Mouse (Mus musculus) telencephalon, adult 2 months (tissue): ENCODE measurements at regions not wholly inside any gene's neighbourhood (a gene's known extent, or its start where the extent isn't known, plus 50 kb on each side); places are given as distances from the start of the nearest gene placed in this dataset.
"Not testable (repeated sequence)": the region's sequence is repeated elsewhere in the genome, so short reads cannot be mapped to it uniquely, and the experiment has no call there.

Experiments
- DNase-seq: peaks from one replicate; pipeline ENCODE4 v3.0.0-alpha.2; 2011; ENCODE audit warnings: low read depth, low spot score

DNA sequence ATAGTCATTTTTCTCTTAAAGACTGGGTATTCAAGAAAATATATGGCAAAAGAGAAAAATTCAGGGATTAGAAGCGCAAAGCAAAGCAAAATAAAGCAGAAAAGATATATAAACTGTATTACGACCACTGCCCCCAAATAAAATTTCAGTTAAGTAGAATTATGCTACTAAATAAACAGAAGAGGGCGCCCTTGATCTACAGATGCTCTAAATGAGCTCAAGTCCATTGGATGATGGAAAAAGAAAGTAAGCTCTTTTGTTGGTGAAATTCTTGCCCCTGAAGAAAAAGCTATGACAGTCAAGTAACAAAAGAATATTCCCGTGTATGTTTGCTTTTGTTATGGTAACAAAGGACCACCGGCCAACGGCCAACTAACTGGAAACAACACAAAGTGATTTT, 165.5 kb upstream of the Stk26 start:
- peak; percentile 23 for DNase-seq

DNA sequence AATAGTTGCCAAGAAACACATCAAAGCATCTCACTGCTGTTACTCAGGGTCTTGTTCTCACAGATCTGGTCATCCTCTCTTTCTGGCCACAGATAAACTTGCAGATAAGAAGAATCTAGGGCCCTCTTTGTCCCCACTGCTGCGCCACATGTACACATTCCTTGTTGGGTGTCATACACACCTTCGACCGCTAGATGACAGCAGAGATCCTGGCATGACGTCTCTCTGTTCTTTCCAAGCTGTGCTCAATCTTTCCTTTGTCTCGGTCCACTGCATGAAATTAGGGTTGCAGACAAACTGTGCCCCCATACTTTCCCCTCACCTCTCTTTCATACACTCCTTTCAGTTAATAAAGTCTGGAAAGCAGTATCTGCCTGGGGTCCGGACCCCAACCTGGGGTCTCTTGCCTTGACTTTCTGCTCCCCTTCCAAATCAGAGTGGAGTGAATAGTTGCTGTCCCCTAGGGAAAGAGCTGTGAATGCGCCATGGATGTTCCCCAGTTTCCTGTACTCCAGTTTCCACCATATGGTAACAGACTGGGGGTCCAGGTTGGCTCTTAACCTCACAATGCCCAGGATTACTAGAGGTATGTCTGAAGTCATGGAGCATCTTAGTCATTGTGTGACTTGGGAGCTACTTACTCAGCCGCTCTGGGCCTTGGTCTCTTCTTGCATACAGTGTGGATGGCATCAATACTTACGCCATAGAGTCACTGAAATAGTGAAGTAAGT, 182.8 kb upstream of the Stk26 start:
- no peak for DNase-seq

- no peak for DNase-seq
Measured at GRCm38 (mm10) chrX:50657180-50657834, 183.5 kb upstream of the Stk26 start.

DNA sequence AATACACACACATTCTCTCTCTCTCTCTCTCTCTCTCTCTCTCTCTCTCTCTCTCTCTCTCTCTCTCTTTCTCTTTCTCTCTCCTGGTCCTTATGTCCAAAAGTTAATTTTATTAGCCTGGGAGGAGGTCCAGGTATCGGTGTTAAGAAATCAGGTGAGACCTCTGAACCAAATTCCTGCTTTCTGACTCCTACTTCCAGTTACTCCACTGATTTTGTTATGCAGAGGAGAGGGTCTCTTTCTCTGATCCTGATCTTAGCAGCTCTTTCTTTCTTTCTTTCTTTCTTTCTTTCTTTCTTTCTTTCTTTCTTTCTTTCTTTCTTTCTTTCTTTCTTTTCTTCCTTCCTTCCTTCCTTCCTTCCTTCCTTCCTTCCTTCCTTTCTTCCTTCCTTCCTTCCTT, 185.5 kb upstream of the Stk26 start:
- DNase-seq: not testable (repeated sequence)

DNA sequence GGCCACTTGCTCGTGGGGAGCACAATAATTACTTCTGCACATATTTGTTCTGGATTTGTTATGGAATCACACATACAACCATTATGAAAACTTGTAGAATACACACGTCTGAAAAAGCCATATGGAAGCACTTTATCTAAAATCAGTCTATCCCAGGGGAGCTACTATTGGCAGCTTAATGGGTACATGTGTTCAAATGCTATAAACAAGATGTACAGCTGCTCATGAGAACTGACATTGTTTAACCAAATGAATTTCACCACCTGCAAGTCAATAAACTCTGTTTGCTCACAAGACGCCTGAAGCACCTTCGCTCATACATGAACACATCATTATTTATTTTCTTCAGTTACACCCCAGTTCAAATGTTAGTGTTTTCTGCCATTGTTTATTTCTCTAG, 199.5 kb upstream of the Stk26 start:
- DNase-seq: no peak

DNA sequence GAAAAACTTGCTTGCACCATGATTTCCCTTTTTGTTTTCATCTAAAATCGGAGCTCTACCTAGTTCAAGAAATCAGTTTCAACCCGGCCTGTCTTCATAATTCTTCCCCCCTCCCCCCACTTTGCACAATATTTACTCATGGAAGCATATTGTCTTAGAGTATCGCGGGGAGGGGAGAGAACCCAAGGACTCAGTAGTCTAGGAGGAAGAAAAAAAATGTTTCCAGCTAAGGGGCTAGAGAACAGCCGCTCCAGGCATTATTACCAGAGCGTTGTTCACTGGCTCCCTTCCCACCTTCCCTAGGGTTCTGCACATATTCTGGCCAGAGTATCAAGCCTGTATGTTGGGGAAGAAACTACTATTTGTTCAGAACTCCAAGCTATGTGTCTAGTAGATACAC, 205.2 kb upstream of the Stk26 start:
- DNase-seq: no peak

DNA sequence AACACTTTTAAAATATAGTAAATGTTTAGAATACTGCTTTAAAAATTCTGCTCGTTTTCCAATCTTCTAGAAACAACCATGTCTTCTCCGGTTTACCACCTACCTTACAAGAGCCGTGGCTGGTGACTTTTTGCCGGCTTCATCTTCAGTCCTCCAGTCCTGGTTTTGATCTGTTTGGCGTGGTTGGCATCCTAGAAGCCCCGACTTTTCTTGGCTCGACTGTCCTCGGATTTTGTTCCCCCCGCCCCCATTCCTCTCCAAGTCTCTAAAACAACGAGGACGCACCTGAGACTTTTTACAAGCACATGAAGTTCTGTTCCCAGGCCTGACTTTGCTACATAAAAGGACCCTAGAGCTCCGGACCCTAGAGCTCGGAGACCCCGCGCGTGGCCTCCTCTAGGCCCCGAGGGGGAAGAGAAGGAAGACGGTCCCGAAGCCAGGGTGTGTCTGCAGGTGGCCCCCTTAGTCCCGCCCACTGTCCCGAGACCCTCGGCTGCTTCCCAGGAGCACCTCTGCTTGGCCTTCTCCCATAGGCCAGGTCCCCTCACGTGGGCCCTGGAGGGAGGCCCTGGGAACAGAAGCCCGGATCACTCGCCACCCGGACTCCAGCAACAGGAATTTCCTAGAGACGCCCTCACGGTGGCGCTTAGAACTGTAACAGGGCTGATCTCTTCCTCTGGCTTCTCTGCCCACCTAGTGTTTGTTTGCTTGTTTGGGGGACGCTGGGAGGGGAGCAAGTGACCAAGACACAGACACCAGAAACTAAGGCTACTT, 205.8 kb upstream of the Stk26 start:
- DNase-seq: peak; percentile 79

GRCm38 (mm10) chrX:50632536-50632935, 204.2 kb upstream of the Olfr1324 start:
- DNase-seq: no peak

DNA sequence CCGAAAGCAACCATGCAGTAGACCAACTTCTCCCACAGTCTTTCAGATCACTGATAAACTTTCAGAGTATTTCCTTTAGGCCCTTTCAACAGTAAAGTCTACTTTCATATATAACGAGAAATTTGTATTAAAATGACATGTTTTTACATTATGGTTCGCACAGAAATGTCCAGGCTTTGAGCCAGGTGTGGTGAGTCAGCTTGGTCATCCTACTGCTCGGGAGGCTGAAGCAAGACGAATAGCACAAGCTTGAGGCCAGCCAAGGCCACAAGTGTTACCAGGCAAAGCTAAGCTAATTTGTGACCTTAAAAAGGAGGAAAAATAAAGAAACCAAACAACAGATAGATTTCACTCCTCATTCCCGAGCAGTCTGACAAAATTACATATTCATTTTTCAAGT, 197.0 kb upstream of the Olfr1324 start:
- no peak for DNase-seq

- no peak for DNase-seq
Measured at GRCm38 (mm10) chrX:50622984-50623455, 194.7 kb upstream of the Olfr1324 start.

GRCm38 (mm10) chrX:50620909-50621308, 192.6 kb upstream of the Olfr1324 start:
- no peak for DNase-seq

DNA sequence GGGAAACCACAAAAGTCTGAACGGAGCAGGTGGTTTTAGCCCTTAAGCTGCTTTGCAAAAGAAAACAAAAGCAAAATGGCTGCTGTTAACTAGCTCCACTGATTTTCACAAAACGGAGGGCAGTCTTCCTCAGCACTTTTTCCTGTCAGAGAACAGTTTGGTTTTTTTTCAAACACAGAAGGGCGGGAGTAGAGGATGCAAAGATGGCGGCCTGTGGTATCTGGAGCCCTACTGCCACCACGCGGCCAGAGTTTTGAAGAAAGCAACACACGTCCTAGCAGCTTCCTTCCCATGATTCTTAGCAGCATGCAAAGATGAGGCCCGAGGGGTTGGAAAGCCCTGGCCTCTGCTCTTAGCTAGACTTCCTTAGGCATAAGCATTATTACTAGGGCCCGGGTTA, 191.6 kb upstream of the Olfr1324 start:
- no peak for DNase-seq

DNA sequence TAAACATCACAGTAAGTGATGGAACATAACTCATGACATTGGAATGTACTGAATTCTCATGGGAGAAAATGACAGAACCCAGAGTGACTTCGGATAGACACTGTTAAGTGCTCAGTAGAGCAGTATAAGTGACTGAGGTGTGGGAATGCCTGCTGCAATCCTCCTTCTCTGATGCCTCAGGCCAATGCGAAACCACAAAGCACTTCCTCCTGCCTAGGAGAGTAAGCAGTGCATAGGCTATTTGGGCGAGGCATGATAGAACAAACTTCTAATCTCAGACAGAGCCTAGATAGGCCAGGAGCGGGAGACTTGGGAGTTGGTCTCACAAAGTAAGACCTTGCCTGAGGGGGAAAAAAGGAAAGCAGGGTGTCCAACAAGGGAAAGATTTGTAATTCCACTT, 190.6 kb upstream of the Olfr1324 start:
- no peak for DNase-seq

- DNase-seq: not testable (repeated sequence)
Measured at GRCm38 (mm10) chrX:50616920-50617319, 188.6 kb upstream of the Olfr1324 start.

DNA sequence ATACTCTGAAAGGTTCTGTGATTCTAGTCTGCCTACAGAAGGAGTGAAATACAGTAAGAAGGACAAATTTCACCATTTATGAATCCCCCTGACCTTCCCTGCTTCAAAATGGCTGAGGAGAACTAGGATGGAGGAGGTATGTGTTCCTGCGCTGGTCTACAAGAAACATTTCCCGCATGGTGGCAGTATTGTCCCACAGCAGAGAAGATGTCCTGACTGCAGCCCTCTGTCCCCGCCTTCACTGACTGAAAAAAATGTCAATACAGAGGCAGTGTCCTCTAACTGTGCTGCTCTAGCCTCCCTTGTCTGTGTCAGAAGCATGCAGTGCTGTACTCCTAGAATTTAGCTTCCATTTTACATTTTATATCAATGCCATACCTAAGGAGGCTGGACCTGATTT, 186.6 kb upstream of the Olfr1324 start:
- not testable (repeated sequence) for DNase-seq

- not testable (repeated sequence) for DNase-seq
Measured at GRCm38 (mm10) chrX:50614367-50614766, 186.1 kb upstream of the Olfr1324 start.

DNA sequence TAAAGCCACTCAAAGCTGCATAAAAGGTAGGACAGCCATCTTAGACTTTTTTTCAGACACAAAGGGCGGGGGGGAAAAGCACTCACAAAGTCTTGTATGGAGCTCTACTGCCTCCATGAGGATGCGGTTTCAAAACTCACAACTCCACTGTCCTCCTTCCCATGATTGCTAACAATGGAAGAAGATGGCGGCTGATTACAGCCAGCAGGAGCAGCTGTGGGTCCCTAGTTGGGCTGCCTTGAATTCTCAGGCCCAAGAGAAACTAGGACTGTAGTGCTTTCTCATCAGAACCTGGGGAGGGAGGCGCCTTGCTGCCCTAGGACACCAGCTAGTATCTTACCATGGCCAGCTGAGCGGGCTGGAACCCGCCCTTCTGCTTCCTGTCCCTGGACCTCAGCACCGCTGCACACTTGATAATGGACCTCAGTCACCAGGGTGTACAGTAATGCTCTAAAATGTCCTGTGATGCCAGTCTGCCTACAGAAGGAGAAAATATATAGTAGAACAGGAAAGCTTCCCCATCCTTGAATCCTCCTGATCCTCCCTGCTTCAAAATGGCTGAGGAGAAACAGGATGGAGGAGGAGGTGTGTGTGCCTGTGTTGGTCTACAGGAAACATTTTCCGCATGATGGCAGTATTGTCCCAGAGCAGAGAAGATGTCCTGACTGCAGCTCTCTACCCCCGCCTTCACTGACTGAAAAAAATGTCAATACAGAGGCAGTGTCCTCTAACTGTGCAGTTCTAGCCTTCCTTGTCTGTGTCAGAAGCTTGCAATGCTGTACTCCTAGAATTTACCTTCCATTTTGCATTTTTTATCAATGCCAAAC, 183.7 kb upstream of the Olfr1324 start:
- no peak for DNase-seq

GRCm38 (mm10) chrX:50608141-50608540, 179.8 kb upstream of the Olfr1324 start:
- DNase-seq: not testable (repeated sequence)

GRCm38 (mm10) chrX:50607636-50608035, 179.3 kb upstream of the Olfr1324 start:
- DNase-seq: no peak

DNA sequence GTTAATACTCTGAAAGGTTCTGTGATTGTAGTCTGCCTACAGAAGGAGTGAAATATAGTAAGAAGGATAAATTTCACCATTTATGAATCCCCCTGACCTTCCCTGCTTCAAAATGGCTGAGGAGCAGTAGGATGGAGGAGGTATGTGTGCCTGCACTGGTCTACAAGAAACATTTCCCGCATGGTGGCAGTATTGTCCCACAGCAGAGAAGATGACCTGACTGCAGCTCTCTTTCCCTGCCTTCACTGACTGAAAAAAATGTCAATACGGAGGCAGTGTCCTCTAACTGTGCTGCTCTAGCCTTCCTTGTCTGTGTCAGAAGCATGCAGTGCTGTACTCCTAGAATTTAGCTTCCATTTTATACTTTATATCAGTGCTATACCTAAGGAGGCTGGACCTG, 177.2 kb upstream of the Olfr1324 start:
- DNase-seq: not testable (repeated sequence)

DNA sequence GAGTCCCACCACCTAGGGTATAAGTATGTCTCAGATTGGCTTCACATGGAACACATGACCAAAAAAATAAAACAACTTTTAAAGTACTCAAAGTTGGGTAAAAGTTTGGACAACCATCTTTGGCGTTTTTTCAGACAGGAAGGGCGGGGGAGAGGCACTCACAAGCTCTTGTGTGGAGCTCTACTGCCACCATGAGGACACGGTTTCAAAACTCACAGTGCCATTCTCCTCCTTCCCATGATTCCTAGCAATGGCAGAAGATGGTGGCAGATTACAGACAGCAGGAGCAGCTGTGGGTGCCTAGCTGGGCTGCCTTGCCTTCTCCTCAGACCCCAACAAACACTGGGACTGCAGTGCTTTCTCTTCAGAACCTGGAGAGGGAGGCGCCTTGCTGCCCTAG, 176.7 kb upstream of the Olfr1324 start:
- not testable (repeated sequence) for DNase-seq

DNA sequence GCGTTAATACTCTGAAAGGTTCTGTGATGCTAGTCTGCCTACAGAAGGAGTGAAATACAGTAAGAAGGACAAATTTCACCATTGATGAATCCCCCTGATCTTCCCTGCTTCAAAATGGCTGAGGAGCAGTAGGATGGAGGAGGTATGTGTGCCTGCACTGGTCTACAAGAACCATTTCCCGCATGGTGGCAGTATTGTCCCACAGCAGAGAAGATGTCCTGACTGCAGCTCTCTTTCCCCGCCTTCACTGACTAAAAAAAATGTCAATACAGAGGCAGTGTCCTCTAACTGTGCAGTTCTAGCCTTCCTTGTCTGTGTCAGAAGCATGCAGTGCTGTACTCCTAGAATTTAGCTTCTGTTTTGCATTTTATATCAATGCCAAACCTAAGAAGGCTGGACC, 174.6 kb upstream of the Olfr1324 start:
- not testable (repeated sequence) for DNase-seq
